Mouse (Mus musculus): ENCODE results near the gene Trak1.

GRCm38 (mm10) chr9:121443696-121444366, 146.5 kb downstream of the Trak1 start:
- no peak for TF ChIP-seq SMC3 (IDR thresholded peaks at IDR 0.05; ENCODE audit: low read depth, low read length)
- TF ChIP-seq POLR2A (IDR thresholded peaks at IDR 0.05; ENCODE audit: low read depth, low read length) = no peak
- no peak for TF ChIP-seq CTCF (conservative IDR thresholded peaks at IDR 0.05 in 1 of 2, IDR thresholded peaks at IDR 0.05 in 1 of 2; ENCODE audit: low read depth in 2 of 2, low read length in 2 of 2)
- no peak for TF ChIP-seq USF2 (conservative IDR thresholded peaks at IDR 0.05; ENCODE audit: low read depth, low read length)
- no peak for TF ChIP-seq MAX (IDR thresholded peaks at IDR 0.05; ENCODE audit: low read length)
- no peak for TF ChIP-seq ZKSCAN1 (IDR thresholded peaks at IDR 0.05; ENCODE audit: borderline replicate concordance, low read depth, low read length)
- TF ChIP-seq E2F4 (IDR thresholded peaks at IDR 0.05; ENCODE audit: insufficient replicate concordance, low read depth, low read length) = no peak
